In genomic region chr6:34769984-34770383, GRCm38 (mm10) we compare ENCODE assay signal across 25 mouse cellular contexts. TPM values are rescaled to one million over a fixed set of nuclear protein-coding genes. Genes with fewer than 3 reads are reported as not detected.
DNase-seq lines count a peak whose midpoint lies in the region; ATAC-seq and TF ChIP-seq lines count a peak whose summit lies in the region.
"Had no signal": no experiment of that assay in that cellular context is flagged by ENCODE, and none has a peak within 500 bp of the region (broad histone marks: within the 10 kb centered on the region; RNA-seq: fewer than 3 reads in every experiment).

No protein-coding gene starts in this region.

- H3K79me2 ChIP-seq in heart, adult 2 months (replicated peaks; ENCODE audit: control insufficient read depth, insufficient read depth, low read length) = no peaks in the 10 kb centered on the region

- TF ChIP-seq EP300 in heart, adult 2 months (IDR thresholded peaks at IDR 0.05; ENCODE audit: insufficient read depth, low read depth, low read length) = no peak
- TF ChIP-seq EP300 in lung, postnatal 0 days (IDR thresholded peaks at IDR 0.05) = no peak

- TF ChIP-seq POLR2A in heart, adult 2 months (IDR thresholded peaks at IDR 0.05; ENCODE audit: insufficient read depth, low read depth, low read length) = no peak

- no peak overlapping the region for H3K9ac ChIP-seq in heart, embryonic 12.5 days
- no peak overlapping the region for H3K9ac ChIP-seq in heart, embryonic 15.5 days
- no peak overlapping the region for H3K9ac ChIP-seq in heart, adult 2 months (ENCODE audit: low read depth, low read length)
- H3K9ac ChIP-seq in lung, postnatal 0 days (replicated peaks; ENCODE audit: low read depth) = no peak overlapping the region
- no peak overlapping the region for H3K9ac ChIP-seq in forebrain, embryonic 16.5 days (replicated peaks; ENCODE audit: low read depth, low read length)
- H3K9ac ChIP-seq: forebrain, embryonic 13.5 days; forebrain, postnatal 0 days; hindbrain, embryonic 12.5 days; hindbrain, embryonic 15.5 days had no signal

- H3K4me1 ChIP-seq in heart, embryonic 12.5 days (replicated peaks) = peaks cover 13% of the 10 kb centered on the region
- H3K4me1 ChIP-seq in heart, embryonic 15.5 days (replicated peaks) = peaks cover 13% of the 10 kb centered on the region
- H3K4me1 ChIP-seq in heart, adult 2 months (ENCODE audit: control insufficient read depth, insufficient read depth, low read length) = peaks cover 1% of the 10 kb centered on the region; the same call in 1 of the 2 replicates
- no peaks in the 10 kb centered on the region for H3K4me1 ChIP-seq in lung, postnatal 0 days (ENCODE audit: insufficient read depth, low read depth, low read length)
- no peaks in the 10 kb centered on the region for H3K4me1 ChIP-seq in forebrain, embryonic 16.5 days (replicated peaks; ENCODE audit: control insufficient read depth, insufficient read depth, low read length)
- H3K4me1 ChIP-seq: forebrain, embryonic 10.5 days; forebrain, embryonic 13.5 days; hindbrain, embryonic 12.5 days; hindbrain, embryonic 15.5 days had no signal

- H3K4me2 ChIP-seq in heart, embryonic 12.5 days = no peak overlapping the region
- H3K4me2 ChIP-seq in heart, embryonic 15.5 days = no peak overlapping the region
- no peak overlapping the region for H3K4me2 ChIP-seq in lung, postnatal 0 days (replicated peaks; ENCODE audit: low read depth, low read length)
- no peak overlapping the region for H3K4me2 ChIP-seq in forebrain, embryonic 16.5 days (ENCODE audit: low read length)
- H3K4me2 ChIP-seq: forebrain, embryonic 13.5 days; hindbrain, embryonic 12.5 days; hindbrain, embryonic 15.5 days had no signal

- no peak for TF ChIP-seq CTCF in heart, adult 2 months (IDR thresholded peaks at IDR 0.05)
- no peak for TF ChIP-seq CTCF in lung, postnatal 0 days (IDR thresholded peaks at IDR 0.05)

- peak overlapping the region; percentile 51 for H3K27ac ChIP-seq in heart, embryonic 12.5 days (ENCODE audit: poor library complexity, severe bottlenecking)
- H3K27ac ChIP-seq in heart, embryonic 15.5 days = peak overlapping the region; percentile 80
- H3K27ac ChIP-seq in heart, adult 2 months = no peak overlapping the region
- H3K27ac ChIP-seq in lung, postnatal 0 days (ENCODE audit: low read length) = no peak overlapping the region
- no peak overlapping the region for H3K27ac ChIP-seq in forebrain, embryonic 16.5 days (ENCODE audit: low read length)
- H3K27ac ChIP-seq: forebrain, embryonic 10.5 days; forebrain, embryonic 13.5 days; gastrocnemius, adult 2 months; hindbrain, embryonic 12.5 days; hindbrain, embryonic 15.5 days had no signal

- intact Hi-C loops in heart, postnatal 25 days (cut with DNase I) = no loop called here
- intact Hi-C loops in heart, adult 2 months (cut with DNase I) = no loop called here

- WGBS in heart, embryonic 12.5 days = 91% methylated on average over 2 of the region's 2 CpGs
- 86% methylated on average over 2 of the region's 2 CpGs for WGBS in heart, embryonic 15.5 days
- WGBS in heart, adult 2 months = 83% methylated on average over 2 of the region's 2 CpGs
- 45% methylated on average over 2 of the region's 2 CpGs for WGBS in lung, postnatal 0 days
- 75% methylated on average over 2 of the region's 2 CpGs for WGBS in forebrain, embryonic 16.5 days

- peaks cover 67% of the 10 kb centered on the region for H3K36me3 ChIP-seq in heart, embryonic 12.5 days
- H3K36me3 ChIP-seq in heart, embryonic 15.5 days = peaks cover 68% of the 10 kb centered on the region
- H3K36me3 ChIP-seq in heart, adult 2 months (ENCODE audit: control insufficient read depth, insufficient read depth, low read length) = no peaks in the 10 kb centered on the region; the same call in 1 of the 2 replicates
- peaks cover 8% of the 10 kb centered on the region; the same call in 1 of the 2 replicates for H3K36me3 ChIP-seq in lung, postnatal 0 days (ENCODE audit: insufficient read depth, low read length)
- peaks cover 6% of the 10 kb centered on the region; the same call in 1 of the 2 replicates for H3K36me3 ChIP-seq in forebrain, embryonic 16.5 days (ENCODE audit: control insufficient read depth, insufficient read depth)
- H3K36me3 ChIP-seq: G1E had no signal

- H3K27me3 ChIP-seq in heart, embryonic 12.5 days (replicated peaks) = no peaks in the 10 kb centered on the region
- H3K27me3 ChIP-seq in heart, embryonic 15.5 days = no peaks in the 10 kb centered on the region
- H3K27me3 ChIP-seq in heart, adult 2 months (ENCODE audit: control insufficient read depth, insufficient read depth, low read length) = no peaks in the 10 kb centered on the region
- no peaks in the 10 kb centered on the region for H3K27me3 ChIP-seq in lung, postnatal 0 days (replicated peaks; ENCODE audit: insufficient read depth, low read length)
- H3K27me3 ChIP-seq in forebrain, embryonic 16.5 days (replicated peaks; ENCODE audit: control insufficient read depth, insufficient read depth, low read length) = no peaks in the 10 kb centered on the region
- H3K27me3 ChIP-seq: CH12.LX; forebrain, embryonic 13.5 days; hindbrain, embryonic 12.5 days; hindbrain, embryonic 15.5 days; Patski had no signal

- DNase-seq in heart, postnatal 25 days (ENCODE audit: low spot score) = no peak
- no peak for DNase-seq in heart, adult 2 months
- peak; percentile 7 for DNase-seq in lung, postnatal 0 days (ENCODE audit: low spot score)
- no peak for DNase-seq in lung, postnatal 4 days
- DNase-seq: adrenal gland, postnatal 10 days; adrenal gland, postnatal 36 days; B cell, adult 2 months; cerebellum, adult 18-20 months; cerebellum, adult 9-10 months; cerebellum, postnatal 14 days; gastrocnemius, adult 2 months; gastrocnemius, postnatal 14 days; heart, postnatal 10 days had no signal

- H3K9me3 ChIP-seq in heart, embryonic 12.5 days (replicated peaks) = no peaks in the 10 kb centered on the region
- no peaks in the 10 kb centered on the region for H3K9me3 ChIP-seq in heart, embryonic 15.5 days (replicated peaks)
- no peaks in the 10 kb centered on the region for H3K9me3 ChIP-seq in lung, postnatal 0 days (ENCODE audit: low read length)
- no peaks in the 10 kb centered on the region for H3K9me3 ChIP-seq in forebrain, embryonic 16.5 days (ENCODE audit: control insufficient read depth, low read length)
- H3K9me3 ChIP-seq: forebrain, embryonic 10.5 days; forebrain, embryonic 13.5 days; G1E; hindbrain, embryonic 12.5 days; hindbrain, embryonic 15.5 days had no signal

- no peak overlapping the region for H3K4me3 ChIP-seq in heart, embryonic 12.5 days
- H3K4me3 ChIP-seq in heart, embryonic 15.5 days = no peak overlapping the region
- H3K4me3 ChIP-seq in heart, adult 2 months = no peak overlapping the region
- H3K4me3 ChIP-seq in lung, postnatal 0 days (ENCODE audit: low read depth, low read length) = no peak overlapping the region
- H3K4me3 ChIP-seq in forebrain, embryonic 16.5 days (replicated peaks; ENCODE audit: low read length) = no peak overlapping the region
- H3K4me3 ChIP-seq: forebrain, embryonic 10.5 days; forebrain, embryonic 13.5 days; gastrocnemius, adult 2 months; hindbrain, embryonic 12.5 days; hindbrain, embryonic 15.5 days had no signal

- no peak for ATAC-seq in heart, embryonic 12.5 days (ENCODE audit: insufficient number of reproducible peaks, low FRiP score)
- ATAC-seq in heart, embryonic 15.5 days (replicated peaks; ENCODE audit: insufficient number of reproducible peaks, insufficient read depth, low FRiP score, low read depth) = no peak
- ATAC-seq in lung, postnatal 0 days = no peak
- ATAC-seq in forebrain, embryonic 16.5 days = no peak
- ATAC-seq: forebrain, embryonic 13.5 days; forebrain, postnatal 0 days; intestine, postnatal 0 days; Patski had no signal

RNA-seq across cellular contexts. Expression of gene Agbl3, which starts 10.2 kb away (rescaled TPM):
- polyA plus RNA-seq in heart, embryonic 12.5 days (2016; fragmentation: Nextera tagmentation; extraction: Ambion mirVana) = 6.2 and 6.4 TPM in 2 replicates
- 1 to 10 TPM; 3.2 to 3.9 TPM for total RNA-seq in heart, postnatal 25 days (2021)
- 4.2 and 5.2 TPM in 2 replicates for polyA plus RNA-seq in heart, embryonic 15.5 days (2015; fragmentation: Nextera tagmentation; extraction: Ambion mirVana)
- total RNA-seq in heart, adult 2 months (2021) = 1 to 10 TPM; 2.5 to 3.7 TPM
- polyA plus RNA-seq in heart, adult 2 months (2012; rRNA removed) = 2.6 and 3.4 TPM in 2 replicates
- polyA plus RNA-seq in lung, postnatal 0 days (2015; fragmentation: Nextera tagmentation; extraction: Ambion mirVana) = 13.2 and 16.0 TPM in 2 replicates
- 7.4 and 7.5 TPM in 2 replicates for polyA plus RNA-seq in forebrain, embryonic 16.5 days (2015; fragmentation: Nextera tagmentation; extraction: Ambion mirVana)
- polyA plus RNA-seq: G1E had no signal

Comparison
In these comparisons a context has a peak if more than half of its experiments do, and no peak if none do; other contexts are left out.
1. H3K27ac ChIP-seq: peak in heart, embryonic 12.5 days (single experiment) and heart, embryonic 15.5 days (single experiment); none in heart, adult 2 months (single experiment), lung, postnatal 0 days (single experiment) and forebrain, embryonic 16.5 days (single experiment).